Mouse (Mus musculus) liver, postnatal 0 days (tissue): ENCODE data around the gene Arfip1.

Source experiments
- CTCF ChIP-seq: sonication (generic); IDR thresholded peaks from 2 replicates; pipeline ENCODE4 v1.5.1; 2016; ENCODE audit warnings: antibody characterized with exemption, low read depth
- EP300 ChIP-seq: IDR thresholded peaks from 2 replicates; pipeline ENCODE4 v1.6.1; 2016; ENCODE audit warnings: antibody characterized with exemption, low read depth, mild to moderate bottlenecking

DNA sequence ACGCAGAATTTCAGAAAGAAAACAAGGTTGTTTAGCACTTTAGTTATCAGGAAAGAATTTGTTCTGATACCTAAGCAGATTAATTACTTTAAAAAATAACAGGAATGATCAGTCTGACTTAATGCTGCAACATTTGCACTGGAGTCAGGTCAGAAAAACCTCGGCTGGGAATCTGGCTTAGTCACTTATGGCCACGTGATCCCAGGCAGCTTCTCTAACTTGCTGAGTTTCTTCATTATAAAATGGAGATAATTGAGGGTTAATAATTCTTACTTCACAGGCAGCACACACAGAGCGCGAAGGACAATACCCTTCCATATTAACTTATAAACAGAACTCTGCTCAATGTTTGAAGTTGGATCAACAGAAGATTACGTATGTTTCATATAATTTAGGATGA is 45.4 kb downstream of the Arfip1 start:
- TF ChIP-seq CTCF (no peak), EP300 (no peak)
